Mouse (Mus musculus) natural killer cell, adult 2 months (primary cell): ENCODE results near the gene Fbn1.

Experiments
- DNase-seq, 2 experiments: peaks; one replicate each; pipeline ENCODE4 v3.0.0; 2022; ENCODE audit warnings: low spot score in 2 of 2

Fbn1 gene

DNA sequence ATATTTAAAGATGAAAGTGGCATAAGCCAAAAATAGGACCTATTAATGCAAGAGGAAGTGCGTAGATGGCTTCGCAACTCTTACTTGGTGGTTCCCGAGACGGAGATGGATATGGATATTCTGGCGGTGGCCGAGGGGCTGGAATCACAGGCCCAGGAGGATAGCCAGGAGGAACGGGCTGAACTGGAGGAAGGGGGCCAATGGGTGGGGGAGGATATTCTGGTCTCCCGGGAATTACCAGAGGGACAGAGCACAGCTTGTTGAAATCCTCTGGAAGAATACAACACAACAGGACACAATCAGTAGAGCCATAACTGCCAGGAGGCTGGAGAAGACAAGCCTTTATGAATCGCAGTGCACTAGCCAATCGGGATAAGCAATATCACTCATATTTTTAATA lies 118.0 kb downstream of the Fbn1 start:
- no peak for DNase-seq

DNA sequence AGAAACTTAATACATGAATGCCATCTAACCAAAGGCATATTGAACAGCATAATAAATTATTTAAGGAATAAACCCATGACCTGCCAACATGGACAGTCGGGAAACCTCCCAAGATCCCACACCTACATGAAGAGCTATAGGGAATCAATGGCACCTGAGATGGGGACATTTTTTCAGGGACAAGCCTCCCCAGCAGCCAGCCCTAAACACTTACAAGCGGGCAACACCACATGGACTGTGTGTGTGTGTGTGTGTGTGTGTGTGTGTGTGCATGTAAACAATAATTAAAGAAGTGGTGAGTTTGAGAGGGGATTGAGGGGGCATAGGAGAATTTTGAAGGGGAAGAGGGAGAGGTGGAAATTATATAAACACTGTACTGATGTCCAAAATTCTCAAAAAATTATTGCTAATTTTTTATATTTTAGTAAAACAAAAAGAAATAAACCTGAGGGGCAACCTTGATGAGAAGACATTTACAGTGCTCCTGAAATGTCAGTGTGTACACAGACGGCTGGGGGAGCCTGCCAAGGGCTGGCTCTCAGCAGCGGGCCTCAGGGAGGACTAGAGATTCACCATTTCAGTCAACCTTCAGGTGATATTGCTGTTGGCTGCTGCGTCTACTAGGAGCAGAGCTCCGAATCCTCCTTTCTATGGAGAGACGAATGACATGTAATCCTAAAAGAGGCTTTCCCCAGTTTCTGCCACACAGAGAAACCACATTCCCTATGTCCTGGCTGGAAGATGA lies 121.4 kb downstream of the Fbn1 start:
- no peak for DNase-seq

DNA sequence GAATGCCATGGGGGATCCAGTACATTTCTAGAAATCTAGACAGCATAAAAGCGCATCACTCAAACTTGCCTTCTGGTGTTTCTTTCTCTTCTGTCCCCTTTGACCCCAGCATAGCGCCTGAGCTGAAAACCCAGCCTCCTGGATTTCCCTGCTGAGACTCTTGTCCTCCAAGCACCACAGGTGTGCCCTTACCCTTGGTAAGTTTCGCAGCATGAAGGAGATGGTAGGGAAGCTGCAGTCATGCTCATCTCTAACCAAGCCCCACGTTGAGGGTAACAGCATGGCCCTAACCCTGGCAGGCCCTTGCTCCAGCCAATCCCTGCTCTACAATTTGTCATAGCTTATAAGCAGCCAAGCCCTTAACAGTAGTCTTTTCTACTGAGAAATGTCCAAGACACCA lies 122.9 kb downstream of the Fbn1 start:
- DNase-seq = no peak

DNA sequence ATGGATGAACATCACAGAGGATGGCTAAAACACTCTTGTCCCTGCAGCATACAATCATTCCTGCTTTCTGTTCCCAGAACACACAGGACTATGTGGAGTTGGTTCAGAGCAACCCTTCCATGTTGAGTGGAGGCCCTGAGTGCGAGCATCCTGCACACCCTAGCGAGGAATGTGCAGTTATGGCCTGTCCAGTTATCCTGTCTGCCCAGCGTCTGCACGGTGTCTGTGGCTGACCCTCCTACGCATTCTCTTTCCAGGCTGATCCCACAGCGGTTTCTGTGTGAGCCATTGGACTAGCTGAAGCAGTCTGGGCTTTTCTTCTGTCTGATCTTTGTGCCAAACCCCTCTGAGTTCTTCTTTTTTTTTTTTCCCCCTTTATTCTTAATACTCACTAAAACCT lies 123.4 kb downstream of the Fbn1 start:
- DNase-seq = no peak

DNA sequence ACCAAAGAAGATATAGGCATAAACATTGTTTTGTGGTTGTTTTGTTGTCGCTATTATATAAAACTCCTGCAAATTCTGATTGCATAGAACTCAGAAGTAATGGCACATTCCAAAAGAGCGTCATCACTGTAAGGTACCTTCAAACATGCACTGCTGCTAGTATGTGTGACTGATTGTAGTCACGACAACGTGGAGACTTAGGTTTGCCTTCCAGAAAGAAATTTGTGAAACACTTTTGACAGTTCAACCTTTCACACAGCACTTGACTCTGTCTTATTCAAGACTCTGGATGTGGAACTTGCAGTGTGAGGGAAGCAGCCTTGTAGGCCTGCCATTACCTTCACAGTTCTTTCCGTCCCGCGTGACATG lies 124.5 kb downstream of the Fbn1 start:
- DNase-seq = no peak

DNA sequence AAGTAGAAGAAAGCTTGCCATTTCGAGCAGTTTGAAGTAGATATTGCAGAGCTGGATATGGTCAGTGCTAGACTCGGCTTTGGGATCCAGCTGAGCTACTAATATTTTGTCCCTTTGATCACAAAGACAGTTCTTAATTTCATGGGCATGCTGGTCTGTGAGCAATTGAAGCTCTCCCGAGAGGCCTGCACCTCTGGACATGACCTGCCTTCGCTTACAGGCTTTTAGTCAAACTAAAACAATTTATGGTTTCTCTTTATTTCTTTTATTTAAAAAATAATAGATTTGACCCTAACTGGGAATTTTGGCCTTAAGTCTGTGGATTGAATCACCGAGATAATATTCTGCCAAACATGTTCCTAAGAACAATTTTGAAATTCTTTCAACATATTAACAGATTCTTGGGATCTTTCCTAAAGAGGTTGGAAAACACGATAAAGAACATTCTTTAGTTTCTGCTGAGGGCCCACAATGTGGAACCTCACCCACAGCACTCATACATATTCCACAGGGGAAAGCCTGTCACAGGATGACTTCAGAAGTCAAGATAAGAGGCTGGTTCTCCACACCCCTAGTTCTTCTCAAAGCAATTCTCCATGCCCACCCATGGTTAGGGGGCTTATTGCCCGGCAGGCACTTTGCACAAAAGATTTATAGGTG lies 125.0 kb downstream of the Fbn1 start:
- DNase-seq = no peak

DNA sequence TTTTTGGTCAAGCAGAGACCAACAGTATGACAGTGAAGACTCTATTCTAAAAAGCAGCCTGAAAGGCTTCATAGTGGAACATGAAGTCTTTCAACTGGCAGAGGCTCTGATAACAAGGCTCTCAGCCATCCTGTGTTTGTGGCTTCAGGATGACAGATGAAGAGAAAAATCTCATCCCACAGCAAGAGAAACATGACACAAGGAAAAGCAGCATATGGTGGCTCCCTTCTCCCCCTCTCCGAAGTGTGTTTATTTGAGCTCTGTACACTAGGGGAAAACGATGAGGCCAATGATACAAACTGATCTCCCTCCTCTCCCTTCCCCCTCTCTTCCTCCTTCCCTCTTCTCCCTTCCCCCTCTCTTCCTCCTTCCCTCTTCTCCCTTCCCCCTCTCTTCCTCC lies 127.7 kb downstream of the Fbn1 start:
- DNase-seq = no peak

DNA sequence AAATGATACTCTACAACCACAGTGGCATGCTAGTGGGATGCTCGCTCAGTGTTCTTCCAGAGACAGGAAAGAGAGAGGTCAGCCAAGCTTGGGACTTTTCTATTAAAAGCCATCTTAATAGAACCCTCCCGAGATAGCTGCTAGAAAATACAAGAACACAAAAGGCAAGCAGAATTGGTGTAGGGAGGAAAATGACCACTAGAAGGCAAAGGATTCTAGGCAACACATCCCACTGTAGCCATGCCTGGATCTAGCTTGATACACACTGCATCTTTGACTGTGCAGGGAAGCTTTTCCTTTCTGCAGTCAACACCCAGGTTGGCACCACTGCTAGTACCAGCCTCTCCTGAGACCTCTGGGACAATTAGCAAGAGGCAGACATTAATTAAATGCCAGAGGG lies 128.6 kb downstream of the Fbn1 start:
- DNase-seq = no peak

DNA sequence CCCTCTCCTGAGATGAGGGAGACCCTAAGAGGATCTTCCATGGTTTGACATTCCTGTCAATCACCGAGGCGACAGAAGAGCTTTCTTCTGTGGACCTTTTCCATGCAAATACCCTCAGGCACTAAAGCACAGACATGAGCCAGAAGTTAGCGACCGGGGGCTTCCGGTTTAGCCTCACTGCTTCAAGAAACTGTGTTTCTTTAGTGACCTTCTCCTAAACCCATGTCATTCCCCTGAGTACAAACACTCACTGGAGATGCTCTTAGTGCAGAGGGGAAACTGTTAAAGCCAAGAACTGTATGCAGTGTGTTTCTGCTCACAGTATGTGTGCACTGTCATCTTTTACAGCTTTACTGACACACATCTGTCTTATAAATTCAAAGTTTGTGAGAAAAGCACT lies 131.9 kb downstream of the Fbn1 start:
- no peak for DNase-seq

DNA sequence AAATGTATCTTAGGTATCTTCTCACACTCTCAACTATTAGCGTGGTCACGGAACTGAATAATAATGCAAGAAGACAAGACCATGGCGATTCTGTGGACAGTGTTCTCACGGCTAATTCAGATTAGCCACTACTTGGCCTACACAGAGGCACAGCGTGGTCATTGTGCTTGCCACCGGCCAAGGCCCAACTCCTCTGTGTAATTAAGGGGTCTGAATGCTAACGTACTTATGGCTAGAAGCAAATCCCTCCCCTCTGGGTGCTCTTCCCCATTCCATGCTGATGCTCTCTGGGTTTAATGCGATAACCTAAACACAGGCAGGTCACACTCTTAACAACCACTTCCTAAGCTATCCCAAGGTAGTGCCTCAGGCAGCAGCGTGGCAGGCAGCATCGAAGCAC lies 132.5 kb downstream of the Fbn1 start:
- DNase-seq = no peak

DNA sequence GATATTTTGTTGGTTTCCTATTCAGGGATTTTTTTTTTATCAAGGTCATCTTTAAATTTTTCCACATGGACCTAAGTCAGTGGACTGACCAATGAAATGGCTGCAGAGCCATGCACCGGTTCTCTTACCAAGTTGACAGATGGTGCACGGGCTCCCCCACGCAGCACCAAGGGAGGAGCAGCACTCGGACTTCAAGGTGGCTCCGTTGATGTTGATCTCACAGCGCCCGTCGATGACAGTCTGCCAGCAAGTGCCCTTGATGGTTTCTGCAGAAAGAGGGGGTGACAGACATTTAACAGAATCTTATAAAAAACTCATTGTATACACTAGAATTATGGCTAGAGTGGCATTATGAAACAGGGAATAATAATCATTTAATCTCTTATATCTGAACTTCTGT lies 138.1 kb downstream of the Fbn1 start:
- no peak for DNase-seq

DNA sequence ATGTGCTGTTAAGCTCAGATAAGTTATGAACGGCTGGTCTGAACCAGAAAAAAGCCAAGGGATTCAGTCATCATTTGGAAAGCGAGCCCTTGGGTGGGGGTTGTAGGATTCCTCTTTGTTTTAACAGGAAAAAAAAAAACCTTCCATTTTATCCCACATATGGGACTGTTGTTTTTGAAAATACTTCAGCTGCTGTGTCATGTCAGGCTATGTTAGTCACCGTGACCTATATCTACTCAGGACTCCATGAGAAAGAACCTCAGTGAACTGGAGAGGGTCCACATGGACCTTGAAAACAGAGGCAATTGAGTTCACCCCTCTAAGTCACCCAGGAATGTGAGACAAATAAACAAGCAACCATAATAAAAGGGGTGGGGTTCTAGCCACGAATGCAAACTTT lies 139.2 kb downstream of the Fbn1 start:
- DNase-seq = no peak

DNA sequence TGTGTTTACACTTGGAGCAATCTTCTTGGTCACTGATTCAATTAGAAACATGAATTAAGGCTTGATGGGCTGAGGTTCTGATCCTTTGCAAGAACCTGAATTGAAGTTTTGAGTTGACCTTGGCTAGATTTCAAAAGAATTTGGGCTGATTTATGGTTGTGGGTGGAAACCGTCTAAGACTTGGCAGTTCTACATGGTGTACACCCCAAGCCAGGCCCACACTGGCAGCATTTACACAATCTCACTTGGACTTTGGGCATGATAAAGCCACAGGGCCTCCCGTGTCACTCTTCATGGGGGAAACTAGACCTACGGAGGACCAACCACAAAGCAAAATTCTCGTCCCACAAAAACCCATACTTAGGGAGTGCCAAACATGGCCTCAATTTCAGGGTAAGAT lies 146.1 kb downstream of the Fbn1 start:
- DNase-seq = no peak

DNA sequence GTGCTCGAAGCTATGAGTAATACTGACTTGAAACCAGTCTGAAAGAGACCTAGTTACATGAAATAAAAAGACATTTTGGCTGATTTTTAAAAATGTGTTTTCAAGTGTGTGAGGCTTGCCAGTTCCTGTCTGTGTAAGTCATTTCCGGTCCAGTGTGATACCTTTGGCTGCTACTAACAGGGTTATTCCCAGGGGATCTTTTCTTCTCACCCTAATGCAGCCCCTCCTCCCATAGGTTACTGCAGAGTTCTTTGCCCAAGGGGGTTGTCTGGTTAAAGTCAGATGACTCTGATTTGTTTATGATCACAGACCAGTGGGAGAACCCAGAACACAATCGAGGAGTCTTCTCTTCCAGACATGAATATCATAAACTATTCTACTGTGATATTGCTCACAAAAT lies 151.3 kb downstream of the Fbn1 start:
- DNase-seq = no peak

DNA sequence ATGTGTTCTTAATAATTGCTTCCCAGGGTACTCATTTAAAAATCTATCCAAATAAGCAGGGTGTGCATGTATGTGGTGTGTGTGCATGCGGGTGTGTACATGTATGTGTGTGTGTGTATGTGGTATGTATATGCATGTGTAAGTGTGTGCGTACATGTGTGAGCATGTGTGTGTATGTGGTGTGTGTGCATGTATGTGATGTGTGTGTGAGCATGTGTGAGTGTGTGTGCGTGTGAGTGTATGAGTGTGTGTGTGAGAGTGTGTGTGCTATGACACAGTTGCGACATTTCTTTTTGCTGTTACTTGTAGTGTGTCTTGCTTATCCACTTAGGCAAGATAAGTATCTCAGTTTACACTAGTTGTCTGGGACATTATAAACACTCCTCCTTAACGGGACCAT lies 151.7 kb downstream of the Fbn1 start:
- DNase-seq = no peak

DNA sequence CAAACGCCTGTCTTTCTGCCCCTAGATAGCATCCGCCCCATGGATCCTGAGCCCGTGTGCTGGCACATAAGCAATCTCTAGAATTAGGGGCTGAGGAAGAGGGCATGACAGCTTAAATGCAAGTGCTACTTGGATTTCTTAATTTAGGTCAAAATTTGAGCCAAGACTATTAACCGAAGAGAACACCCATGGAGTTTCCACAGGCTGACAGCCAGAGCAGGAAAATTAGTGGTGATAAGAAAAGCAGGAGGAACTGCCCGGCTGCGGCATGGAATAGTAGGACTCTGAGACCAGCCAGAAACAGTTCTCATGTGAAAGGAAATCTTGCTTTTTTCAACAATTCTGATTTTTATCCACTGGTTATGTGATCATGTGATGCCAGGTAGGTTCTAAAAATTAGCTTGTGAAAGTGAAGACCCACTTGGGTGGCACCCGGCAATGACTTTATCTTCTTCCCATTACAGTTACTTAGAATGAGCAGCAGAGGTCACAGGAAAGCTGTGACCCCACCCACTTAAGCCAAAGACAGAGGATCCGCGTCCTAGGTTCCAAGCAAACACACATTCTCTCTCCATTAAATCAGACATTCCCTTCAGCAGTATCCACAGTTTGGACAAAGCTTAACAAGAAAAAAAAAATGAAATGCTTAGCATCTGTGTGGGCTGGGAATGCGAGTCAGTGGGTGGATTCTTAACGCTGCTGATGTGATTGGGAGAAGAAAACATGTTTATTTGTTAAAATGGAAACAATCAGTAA lies 152.4 kb downstream of the Fbn1 start:
- no peak for DNase-seq

DNA sequence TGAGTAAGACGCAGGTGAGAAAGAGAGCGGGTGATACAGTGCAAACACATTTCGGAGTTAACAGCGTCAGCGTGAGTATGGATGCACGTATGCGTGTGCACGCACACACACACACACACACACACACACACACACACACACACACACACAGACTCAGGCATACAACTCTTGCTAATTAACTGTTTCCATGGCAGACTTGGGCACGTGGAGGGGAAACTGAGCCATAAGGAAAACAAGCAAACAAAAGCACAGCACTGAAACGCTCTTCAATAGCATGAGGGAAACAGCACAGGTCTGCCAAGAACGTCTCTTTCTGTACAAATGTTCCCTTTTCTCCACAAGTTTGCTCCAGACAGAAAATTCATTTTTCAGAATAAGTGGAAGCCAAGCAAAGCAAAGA lies 153.2 kb downstream of the Fbn1 start:
- no peak for DNase-seq

DNA sequence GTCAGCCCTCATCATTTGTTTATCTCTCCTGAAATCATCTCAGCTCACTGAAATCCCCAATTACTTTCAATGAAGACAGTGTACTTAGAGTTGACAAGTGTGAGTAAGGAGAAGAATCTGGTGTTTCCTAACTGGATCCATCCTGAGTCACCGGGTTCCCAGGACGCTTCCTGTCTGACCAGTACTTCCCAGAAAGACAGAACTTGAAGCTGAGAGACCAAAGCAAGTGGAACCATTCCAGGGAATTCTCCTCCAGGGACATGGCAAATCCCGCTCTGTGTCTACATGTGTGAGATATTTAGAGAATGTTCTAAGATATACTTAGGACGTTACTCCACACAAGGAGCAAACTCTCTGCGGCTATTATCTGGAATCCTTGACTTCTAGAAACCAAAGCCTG lies 158.6 kb downstream of the Fbn1 start:
- DNase-seq = no peak

DNA sequence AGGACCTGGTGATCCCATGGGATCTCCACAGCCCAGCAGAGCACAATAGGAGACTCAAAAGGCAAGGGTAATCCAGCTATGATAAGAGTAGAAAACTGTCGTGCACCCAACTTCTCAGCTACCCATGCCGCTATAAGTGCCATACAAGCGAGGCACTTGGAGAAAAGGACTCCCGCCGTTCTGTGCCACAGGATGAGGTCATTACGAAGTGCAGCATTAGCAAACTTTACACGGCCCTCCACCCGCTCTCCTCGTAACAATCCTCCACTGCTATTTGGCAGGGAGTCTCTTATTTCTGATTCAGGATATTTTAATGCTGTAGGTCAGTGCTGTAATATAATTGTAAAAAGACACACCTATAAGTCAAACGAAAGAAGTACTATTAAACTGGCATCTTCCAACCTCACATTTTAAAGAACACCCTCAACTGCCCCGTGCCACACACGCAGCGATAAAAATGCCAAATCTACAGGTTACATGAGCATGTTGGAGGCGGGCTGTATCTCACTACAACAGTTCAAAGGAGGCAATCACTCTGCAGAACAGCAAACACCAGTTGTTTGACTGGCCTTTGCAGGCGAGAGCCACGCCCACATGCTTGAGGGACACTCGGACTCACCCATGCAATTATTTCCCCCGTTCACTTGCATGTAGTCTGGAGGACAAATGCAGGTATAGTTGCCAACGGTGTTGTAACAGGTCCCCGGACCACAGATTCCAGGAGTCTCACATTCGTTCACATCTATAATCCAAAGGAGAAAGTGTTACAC lies 165.4 kb downstream of the Fbn1 start:
- no peak for DNase-seq

DNA sequence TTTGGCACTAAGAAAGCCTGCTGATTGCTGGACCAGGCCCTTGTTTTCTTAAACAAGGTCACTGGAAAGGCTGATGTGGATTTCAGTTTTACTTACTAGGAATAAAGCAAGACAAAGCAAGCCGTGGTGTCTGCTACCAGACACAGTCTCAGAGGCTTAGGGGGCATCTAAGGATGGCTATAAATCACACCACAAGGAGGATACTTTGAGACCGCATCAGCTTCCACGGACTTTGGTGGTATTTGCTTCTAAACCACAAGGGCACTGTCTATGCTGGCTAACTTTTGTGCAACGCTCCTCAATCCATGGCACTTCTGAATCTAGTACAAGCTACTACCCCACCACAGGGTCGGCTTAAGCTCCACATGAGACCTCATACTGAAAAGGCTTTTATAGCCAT lies 167.4 kb downstream of the Fbn1 start:
- no peak for DNase-seq

DNA sequence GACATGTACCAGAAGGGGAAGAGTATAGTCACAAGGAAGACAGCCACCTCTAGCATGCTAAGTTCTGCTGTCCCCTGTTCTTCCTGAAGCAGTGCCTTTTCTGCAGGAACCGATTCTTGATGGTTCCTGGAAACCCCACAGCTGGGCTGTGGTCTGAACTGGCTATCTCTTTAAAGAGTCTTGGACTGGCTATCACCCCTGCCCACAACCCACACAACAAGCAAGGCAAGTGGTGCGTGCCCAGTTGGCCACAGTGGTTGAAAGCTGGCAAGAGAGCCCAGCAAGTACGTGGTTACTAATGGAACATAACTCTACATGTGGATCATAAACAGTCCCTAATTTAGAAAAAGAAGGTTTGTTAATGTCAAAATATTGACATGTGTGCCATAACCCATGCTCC lies 170.6 kb downstream of the Fbn1 start:
- no peak for DNase-seq

DNA sequence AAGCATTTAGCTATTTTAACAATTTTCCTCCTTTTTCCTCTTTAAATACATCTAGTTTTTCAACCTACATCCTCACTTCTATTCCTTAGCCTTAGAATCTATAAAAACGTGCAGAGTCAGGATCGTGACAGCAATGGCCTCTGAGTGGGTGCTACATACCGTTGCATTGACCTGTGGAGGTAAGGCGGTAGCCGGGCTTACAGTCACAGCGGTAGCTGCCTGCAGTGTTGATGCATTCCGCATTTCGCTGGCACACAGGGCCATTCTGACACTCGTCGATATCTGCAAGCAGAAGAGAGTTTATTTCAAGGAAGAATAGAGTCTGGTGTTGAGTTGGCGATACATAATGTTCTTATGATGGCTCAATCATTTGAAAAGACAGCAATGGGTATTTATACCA lies 172.6 kb downstream of the Fbn1 start:
- DNase-seq = no peak
